8 mouse cellular contexts compared by ENCODE assay signal in the genomic region with DNA sequence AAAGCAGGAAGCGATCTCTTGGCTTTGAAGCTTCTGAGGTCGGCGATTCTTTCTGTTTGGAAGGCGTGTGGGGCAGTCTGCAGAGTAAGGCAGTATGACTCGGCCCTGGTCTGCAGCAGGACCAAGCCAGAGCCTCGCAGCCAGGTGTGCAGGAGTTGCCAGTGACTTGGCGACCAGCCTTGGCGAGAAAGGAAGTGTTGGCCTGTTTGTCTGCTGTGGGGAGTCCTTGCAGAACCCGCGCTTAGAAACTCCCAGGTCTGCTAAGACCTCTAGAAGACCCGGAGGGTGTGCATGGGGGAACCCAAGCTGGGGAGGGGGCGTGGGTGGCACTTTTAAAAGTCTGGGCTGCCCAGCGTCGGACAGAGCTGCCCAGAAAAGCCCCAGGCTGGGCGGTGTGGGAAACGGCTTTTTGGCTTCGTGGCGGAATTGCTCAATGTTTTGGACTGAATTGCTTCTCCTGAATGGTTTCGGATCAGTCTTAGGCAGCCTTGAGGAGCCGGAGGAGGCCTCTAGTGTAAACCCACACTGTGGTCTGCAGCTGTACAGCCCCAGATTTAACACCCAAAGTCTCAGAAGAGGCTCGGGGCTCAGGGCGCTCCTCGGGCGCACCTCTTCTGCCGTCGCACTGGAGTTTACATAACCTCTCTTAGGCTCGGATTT. TPM values are rescaled to one million over a fixed set of nuclear protein-coding genes. Genes with fewer than 3 reads are reported as not detected.
DNase-seq lines count a peak whose midpoint lies in the region; ATAC-seq and TF ChIP-seq lines count a peak whose summit lies in the region.

No protein-coding gene starts in this region.

- H3K27ac ChIP-seq in testis, adult 2 months (ENCODE audit: control insufficient read depth, insufficient read depth, low read depth, low read length) = peak overlapping the region; percentile 51
- H3K27ac ChIP-seq in embryonic facial prominence, embryonic 15.5 days (replicated peaks) = peak overlapping the region; percentile 98
- peak overlapping the region; percentile 70 for H3K27ac ChIP-seq in heart, embryonic 16.5 days (ENCODE audit: low read length)
- H3K27ac ChIP-seq in midbrain, embryonic 15.5 days = no peak overlapping the region

- no peaks in the 10 kb centered on the region for H3K9me3 ChIP-seq in embryonic facial prominence, embryonic 15.5 days (replicated peaks)
- H3K9me3 ChIP-seq in heart, embryonic 16.5 days (replicated peaks; ENCODE audit: control insufficient read depth, low read length) = no peaks in the 10 kb centered on the region
- H3K9me3 ChIP-seq in midbrain, embryonic 15.5 days = no peaks in the 10 kb centered on the region

- DNase-seq in testis, postnatal 14 days (ENCODE audit: low spot score) = no peak
- DNase-seq in kidney, postnatal 4 days = peak; percentile 39 to 60

- TF ChIP-seq POLR2A in testis, adult 2 months (IDR thresholded peaks at IDR 0.05; ENCODE audit: control insufficient read depth, low read depth, low read length) = no peak

- peak overlapping the region; percentile 68 for H3K4me3 ChIP-seq in testis, adult 2 months (ENCODE audit: control insufficient read depth, low read depth, low read length)
- H3K4me3 ChIP-seq in embryonic facial prominence, embryonic 15.5 days (replicated peaks) = peak overlapping the region; percentile 66
- H3K4me3 ChIP-seq in heart, embryonic 16.5 days (ENCODE audit: low read length) = peak overlapping the region; percentile 55
- peak overlapping the region; percentile 21 for H3K4me3 ChIP-seq in midbrain, embryonic 15.5 days

- peaks cover 6% of the 10 kb centered on the region; the same call in 1 of the 2 replicates for H3K27me3 ChIP-seq in testis, adult 2 months (ENCODE audit: control insufficient read depth, insufficient read depth, low read length)
- H3K27me3 ChIP-seq in embryonic facial prominence, embryonic 15.5 days = peaks cover 26% of the 10 kb centered on the region
- H3K27me3 ChIP-seq in heart, embryonic 16.5 days (ENCODE audit: control insufficient read depth, insufficient read depth, low read length) = peaks cover 37% of the 10 kb centered on the region
- peaks cover 60% of the 10 kb centered on the region for H3K27me3 ChIP-seq in midbrain, embryonic 15.5 days (replicated peaks)

- peaks cover 18% of the 10 kb centered on the region for H3K4me1 ChIP-seq in testis, adult 2 months (ENCODE audit: control insufficient read depth, insufficient read depth, low read length)
- H3K4me1 ChIP-seq in embryonic facial prominence, embryonic 15.5 days = peaks cover 41% of the 10 kb centered on the region
- H3K4me1 ChIP-seq in heart, embryonic 16.5 days (ENCODE audit: control insufficient read depth, insufficient read depth, low read length) = peaks cover 15% of the 10 kb centered on the region
- peaks cover 50% of the 10 kb centered on the region for H3K4me1 ChIP-seq in midbrain, embryonic 15.5 days

- peak overlapping the region; percentile 52 for H3K4me2 ChIP-seq in embryonic facial prominence, embryonic 15.5 days (replicated peaks)
- H3K4me2 ChIP-seq in heart, embryonic 16.5 days (ENCODE audit: low read depth, low read length) = peak overlapping the region; percentile 62
- H3K4me2 ChIP-seq in midbrain, embryonic 15.5 days = peak overlapping the region; percentile 11; the same call in 1 of the 2 replicates

- peak overlapping the region; percentile 82 for H3K9ac ChIP-seq in embryonic facial prominence, embryonic 15.5 days
- H3K9ac ChIP-seq in heart, embryonic 16.5 days (ENCODE audit: low read length) = peak overlapping the region; percentile 65
- H3K9ac ChIP-seq in midbrain, embryonic 15.5 days = no peak overlapping the region

- no peak for ATAC-seq in embryonic facial prominence, embryonic 15.5 days (ENCODE audit: insufficient number of reproducible peaks, low FRiP score, low TSS enrichment, low read depth)
- ATAC-seq in heart, embryonic 16.5 days (replicated peaks; ENCODE audit: extremely low read depth, insufficient read depth, low FRiP score) = no peak
- ATAC-seq in midbrain, embryonic 15.5 days (replicated peaks) = no peak
- no peak for ATAC-seq in inflammation-experienced regulatory T-cells, adult 6 months
- ATAC-seq in CD4-positive, CD25-positive, alpha-beta regulatory T cell, adult 4 months = no peak

- H3K36me3 ChIP-seq in testis, adult 2 months (ENCODE audit: control insufficient read depth, insufficient read depth, low read length) = no peaks in the 10 kb centered on the region
- H3K36me3 ChIP-seq in embryonic facial prominence, embryonic 15.5 days = no peaks in the 10 kb centered on the region
- H3K36me3 ChIP-seq in heart, embryonic 16.5 days (ENCODE audit: control insufficient read depth, insufficient read depth) = no peaks in the 10 kb centered on the region
- no peaks in the 10 kb centered on the region for H3K36me3 ChIP-seq in midbrain, embryonic 15.5 days (replicated peaks)

- no peak for TF ChIP-seq CTCF in testis, adult 2 months (IDR thresholded peaks at IDR 0.05; ENCODE audit: control insufficient read depth, insufficient read depth, insufficient replicate concordance, low read depth, low read length)

- under 1% methylated on average over 27 of the region's 27 CpGs for WGBS in embryonic facial prominence, embryonic 15.5 days
- under 1% methylated on average over 27 of the region's 27 CpGs for WGBS in heart, embryonic 16.5 days
- under 1% methylated on average over 27 of the region's 27 CpGs for WGBS in midbrain, embryonic 15.5 days

RNA-seq across cellular contexts. Expression of gene Pdgfra, which starts 2.0 kb away (rescaled TPM):
- 3.9 TPM in 2 replicates for polyA plus RNA-seq in testis, adult 2 months (2012; rRNA removed)
- 64.9 and 65.0 TPM in 2 replicates for polyA plus RNA-seq in embryonic facial prominence, embryonic 15.5 days (2015; fragmentation: Nextera tagmentation; extraction: Ambion mirVana)
- polyA plus RNA-seq in heart, embryonic 16.5 days (2015; fragmentation: Nextera tagmentation; extraction: Ambion mirVana) = 11.6 and 17.2 TPM in 2 replicates
- 11.1 and 11.3 TPM in 2 replicates for polyA plus RNA-seq in midbrain, embryonic 15.5 days (2015; fragmentation: Nextera tagmentation; extraction: Ambion mirVana)
- not detected for polyA plus RNA-seq in inflammation-experienced regulatory T-cells, adult 6 months (2017; shearing (Covaris generic))
- polyA plus RNA-seq in CD4-positive, CD25-positive, alpha-beta regulatory T cell, adult 4 months (2017; shearing (Covaris generic)) = under 1 TPM in 1 of 2 experiments, not detected in 1; 0.66 TPM

Comparison
In these comparisons a context has a peak if more than half of its experiments do, and no peak if none do; other contexts are left out.
1. H3K4me2 ChIP-seq: peak in every context shown above with its lines; median percentile 62 in heart, embryonic 16.5 days; 52 in embryonic facial prominence, embryonic 15.5 days; 11 in midbrain, embryonic 15.5 days.